ENCODE assay signal across 11 mouse cellular contexts in genomic region chr7:139908176-139908575, GRCm38 (mm10). TPM values are rescaled to one million over a fixed set of nuclear protein-coding genes. Genes with fewer than 3 reads are reported as not detected.
DNase-seq lines count a peak whose midpoint lies in the region; ATAC-seq and TF ChIP-seq lines count a peak whose summit lies in the region.
"Had no signal": no experiment of that assay in that cellular context is flagged by ENCODE, and none has a peak within 500 bp of the region (broad histone marks: within the 10 kb centered on the region; RNA-seq: fewer than 3 reads in every experiment).

No protein-coding gene starts in this region.

- 47% methylated on average over 5 of the region's 5 CpGs for WGBS in embryonic facial prominence, embryonic 15.5 days
- WGBS in midbrain, embryonic 14.5 days: 46% methylated on average over 5 of the region's 5 CpGs

- H3K36me3 ChIP-seq in embryonic facial prominence, embryonic 15.5 days: no peaks in the 10 kb centered on the region
- H3K36me3 ChIP-seq in midbrain, embryonic 14.5 days (ENCODE audit: control insufficient read depth, insufficient read depth, low read length): no peaks in the 10 kb centered on the region
- H3K36me3 ChIP-seq: G1E; heart, embryonic 15.5 days had no signal

- peak overlapping the region; percentile 61 for H3K27ac ChIP-seq in layer of hippocampus, adult 2 months
- H3K27ac ChIP-seq in embryonic facial prominence, embryonic 15.5 days (replicated peaks): 0 out of 2 replicates have a peak overlapping the region, but pooled peaks have one; percentile 13
- H3K27ac ChIP-seq in midbrain, embryonic 14.5 days (replicated peaks; ENCODE audit: low read depth, low read length): peak overlapping the region; percentile 49; the same call in 1 of the 2 replicates
- H3K27ac ChIP-seq: heart, embryonic 15.5 days had no signal

- ATAC-seq in embryonic facial prominence, embryonic 15.5 days (ENCODE audit: insufficient number of reproducible peaks, low FRiP score, low TSS enrichment, low read depth): peak; percentile 48; the same call in 1 of the 2 replicates
- ATAC-seq in midbrain, embryonic 14.5 days (ENCODE audit: low FRiP score, low TSS enrichment): no peak

- H3K9me3 ChIP-seq in embryonic facial prominence, embryonic 15.5 days (replicated peaks): no peaks in the 10 kb centered on the region
- H3K9me3 ChIP-seq in midbrain, embryonic 14.5 days (ENCODE audit: control insufficient read depth, low read length): no peaks in the 10 kb centered on the region
- H3K9me3 ChIP-seq: heart, embryonic 15.5 days had no signal

- TF ChIP-seq CTCF in layer of hippocampus, adult 2 months (conservative IDR thresholded peaks at IDR 0.05): no peak

- H3K4me2 ChIP-seq in embryonic facial prominence, embryonic 15.5 days (replicated peaks): no peak overlapping the region
- H3K4me2 ChIP-seq in midbrain, embryonic 14.5 days (ENCODE audit: low read length): no peak overlapping the region
- H3K4me2 ChIP-seq: heart, embryonic 15.5 days had no signal

- no peak overlapping the region for H3K4me3 ChIP-seq in layer of hippocampus, adult 2 months
- no peak overlapping the region for H3K4me3 ChIP-seq in embryonic facial prominence, embryonic 15.5 days (replicated peaks)
- H3K4me3 ChIP-seq in midbrain, embryonic 14.5 days (replicated peaks; ENCODE audit: low read depth, low read length): no peak overlapping the region
- H3K4me3 ChIP-seq: heart, embryonic 15.5 days had no signal

- H3K9ac ChIP-seq in embryonic facial prominence, embryonic 15.5 days: no peak overlapping the region
- no peak overlapping the region for H3K9ac ChIP-seq in midbrain, embryonic 14.5 days (replicated peaks; ENCODE audit: low read length)
- H3K9ac ChIP-seq: heart, embryonic 15.5 days had no signal

- peak in 1 of 2 experiments; percentile 44 for DNase-seq in layer of hippocampus, adult 2 months (ENCODE audit: low spot score in 2 of 2)
- DNase-seq in layer of hippocampus, adult 9-11 months: no peak
- peak; percentile 5 for DNase-seq in adipocyte (ENCODE audit: low spot score)
- peak; percentile 68 for DNase-seq in midbrain, embryonic 14.5 days
- no peak for DNase-seq in embryo, embryonic 9.5 days (ENCODE audit: extremely low spot score)
- DNase-seq in thymus, postnatal 14 days: no peak
- DNase-seq: kidney, adult 9 months; layer of hippocampus, postnatal 36 days had no signal

- H3K4me1 ChIP-seq in embryonic facial prominence, embryonic 15.5 days: peaks cover 6% of the 10 kb centered on the region; the same call in 1 of the 2 replicates
- H3K4me1 ChIP-seq in midbrain, embryonic 14.5 days (ENCODE audit: control insufficient read depth, insufficient read depth, low read length): peaks cover 26% of the 10 kb centered on the region; the same call in 1 of the 2 replicates
- H3K4me1 ChIP-seq: heart, embryonic 15.5 days had no signal

- peaks cover 8% of the 10 kb centered on the region for H3K27me3 ChIP-seq in embryonic facial prominence, embryonic 15.5 days
- 0 out of 2 replicates have a peak, but pooled peaks cover under 1% of the 10 kb centered on the region for H3K27me3 ChIP-seq in midbrain, embryonic 14.5 days (ENCODE audit: control insufficient read depth, insufficient read depth, low read length)

RNA-seq across cellular contexts. Expression of gene Kndc1, which starts 13.7 kb away (rescaled TPM):
- 10 to 100 TPM; 80.3 to 87.0 TPM for total RNA-seq in layer of hippocampus, adult 2 months (2021)
- polyA plus RNA-seq in embryonic facial prominence, embryonic 15.5 days (2015; fragmentation: Nextera tagmentation; extraction: Ambion mirVana): 1.1 and 1.7 TPM in 2 replicates
- 20.6 and 22.9 TPM in 2 replicates for polyA plus RNA-seq in midbrain, embryonic 14.5 days (2014; fragmentation: Nextera tagmentation; extraction: Ambion mirVana)
- polyA plus RNA-seq: G1E had no signal

RNA-seq across cellular contexts. Expression of gene Utf1, which starts 35.4 kb away (rescaled TPM):
- not detected for total RNA-seq in layer of hippocampus, adult 2 months (2021)
- polyA plus RNA-seq in embryonic facial prominence, embryonic 15.5 days (2015; fragmentation: Nextera tagmentation; extraction: Ambion mirVana): 0.17 TPM in 1 of 2 replicates, not detected in the other
- not detected in 2 replicates for polyA plus RNA-seq in midbrain, embryonic 14.5 days (2014; fragmentation: Nextera tagmentation; extraction: Ambion mirVana)
- total RNA-seq: G1E; layer of hippocampus, postnatal 36 days had no signal
- polyA plus RNA-seq: G1E; heart, embryonic 15.5 days had no signal

Comparison
In these comparisons a context has a peak if more than half of its experiments do, and no peak if none do; other contexts are left out.
1. DNase-seq: peak in adipocyte (single experiment) and midbrain, embryonic 14.5 days (single experiment); none in layer of hippocampus, adult 9-11 months (single experiment), embryo, embryonic 9.5 days (single experiment) and thymus, postnatal 14 days (single experiment).
2. Peak in every context shown above with its lines, with median percentiles within 50 percentile points of each other: H3K27ac ChIP-seq.